Mouse (Mus musculus) kidney, postnatal 25 days (tissue): ENCODE data around the gene Tomm70a.

Experiments used
- DNase-seq, 2 experiments: peaks; one replicate each; pipeline ENCODE4 v3.0.0; 2021; ENCODE audit warnings: mixed read lengths in 2 of 2

Gene Tomm70a

DNA sequence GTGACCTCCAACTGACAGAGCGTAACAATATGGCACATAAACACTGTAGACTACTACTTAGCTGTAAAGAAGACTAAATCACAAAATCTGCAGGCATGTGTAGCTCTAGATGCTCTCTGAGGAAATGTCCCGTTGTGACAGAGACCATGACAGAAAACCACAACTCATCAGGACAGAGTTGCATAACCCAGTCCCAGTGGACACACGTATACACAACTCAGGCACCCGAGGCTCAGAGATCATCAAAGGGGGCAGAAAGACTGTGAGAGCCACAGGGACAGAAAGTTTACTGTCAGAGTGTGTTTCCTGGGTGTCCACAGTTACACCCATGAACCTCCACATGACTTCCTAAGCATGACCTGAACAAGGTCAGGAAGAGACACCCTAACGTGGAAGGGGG lies 75.1 kb downstream of the Tomm70a start:
- DNase-seq = no peak

DNA sequence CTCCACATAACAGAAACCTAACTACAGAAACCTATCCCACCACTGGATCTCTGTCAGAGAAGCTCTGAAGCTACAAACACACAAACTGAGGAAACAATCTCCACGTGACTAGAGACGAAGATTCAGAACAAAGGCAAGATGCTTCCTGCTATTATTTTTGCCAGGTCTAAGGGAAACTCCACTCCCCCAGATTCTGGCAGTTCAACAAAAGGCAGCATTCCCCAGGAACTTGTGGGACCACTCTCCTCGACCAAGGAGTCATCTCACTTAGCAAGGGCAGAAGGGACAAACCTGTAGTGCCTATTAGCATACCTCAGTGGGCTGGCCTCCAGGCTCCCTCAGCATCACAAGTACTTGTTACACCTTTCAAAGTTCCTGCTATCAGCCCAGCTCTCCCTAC lies 75.8 kb downstream of the Tomm70a start:
- DNase-seq = no peak
